Mouse (Mus musculus): ENCODE measurements around the gene Olfr1098.

Gene Olfr1098

DNA sequence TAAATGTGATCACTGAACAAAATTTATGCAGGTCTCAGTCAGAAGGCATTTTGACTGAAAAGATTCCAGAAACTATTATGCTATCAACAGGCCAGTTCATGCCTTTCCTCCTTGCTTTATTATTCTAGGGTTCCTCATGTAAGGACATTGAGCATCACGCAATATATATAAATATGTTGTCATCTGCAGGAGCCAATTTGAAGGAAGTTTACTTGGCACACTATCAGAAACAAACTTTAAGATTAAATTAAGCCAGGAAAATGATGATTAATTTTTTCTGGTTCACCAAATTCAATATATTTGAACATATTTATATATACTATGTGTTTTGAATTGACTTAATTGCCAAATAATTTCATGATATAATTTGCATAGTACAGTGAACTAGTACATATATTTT, at the start of gene Olfr1098:
TSS of gene Olfr1098 (minus strand) at position 101 of the 400 bp plus-strand sequence.
- no peak for DNase-seq (ENCODE audit: low spot score)

- DNase-seq (ENCODE audit: low spot score) = no peak
Observed at GRCm38 (mm10) chr2:86960593-86960992, 36.2 kb upstream of the Olfr1098 start, which contains the start of gene Olfr1099. Gene Olfr1099 (minus strand): TSS chr2:86960693.

- no peak for DNase-seq (ENCODE audit: low spot score)
Observed at GRCm38 (mm10) chr2:86926557-86926956, 2.2 kb upstream of the Olfr1098 start.

DNA sequence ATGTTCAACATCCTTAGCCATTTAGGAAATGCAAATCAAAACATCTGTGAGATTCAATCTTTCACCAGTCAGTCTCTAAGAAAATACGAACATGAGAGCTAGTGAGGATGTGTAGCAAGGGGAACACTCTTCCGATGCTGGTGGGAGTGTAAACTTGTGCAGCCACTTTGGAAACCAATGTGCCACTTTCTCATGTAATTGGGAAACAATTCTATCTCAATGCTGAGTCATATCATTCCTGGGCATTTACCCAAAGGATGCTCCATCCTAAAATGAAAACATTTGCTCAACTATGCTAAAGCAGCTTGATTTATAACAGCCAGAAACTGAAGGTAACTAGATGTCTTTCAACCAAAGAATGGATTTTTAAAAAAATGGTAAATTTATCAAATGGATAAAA, 18.7 kb downstream of the Olfr1098 start:
- no peak for DNase-seq (ENCODE audit: low spot score)

- DNase-seq (ENCODE audit: low spot score) = no peak
Observed at GRCm38 (mm10) chr2:86892116-86892515, 32.2 kb downstream of the Olfr1098 start, which contains the start of gene Olfr1097. Gene Olfr1097 (minus strand): TSS chr2:86892216.

DNA sequence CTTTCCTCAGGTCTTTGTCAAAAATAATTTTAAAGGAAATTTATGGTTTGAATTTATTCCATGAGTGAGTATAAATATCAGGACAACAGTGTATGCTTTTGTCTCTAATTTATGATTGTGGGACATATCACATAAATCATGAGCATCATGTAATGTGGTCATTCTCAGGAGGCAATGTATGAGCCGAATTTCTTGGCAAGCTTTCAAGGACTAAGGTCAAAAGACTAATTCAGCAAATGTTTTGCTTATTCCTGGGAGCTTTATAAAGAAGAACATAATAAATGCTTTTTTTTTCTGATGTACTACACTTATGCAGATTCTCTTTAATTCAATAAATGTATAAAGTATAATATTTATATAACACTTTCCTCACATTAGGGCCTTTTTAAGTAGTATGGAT, 49.6 kb downstream of the Olfr1098 start, which contains the start of gene Gm13723:
TSS of gene Gm13723 (minus strand) at position 101 of the 400 bp plus-strand sequence.
- no peak for DNase-seq (ENCODE audit: low spot score)

Data from T-cell, adult 2 months (primary cell).